Mouse (Mus musculus) NIH3T3 (cell line): ENCODE measurements at regions not wholly inside any gene's neighbourhood (a gene's known extent, or its start where the extent isn't known, plus 50 kb on each side); places are given as distances from the start of the nearest gene placed in this dataset.

Source experiments
- DNase-seq: peaks from one replicate; pipeline ENCODE4 v3.0.0-alpha.2; 2012; ENCODE audit warnings: low read depth

DNA sequence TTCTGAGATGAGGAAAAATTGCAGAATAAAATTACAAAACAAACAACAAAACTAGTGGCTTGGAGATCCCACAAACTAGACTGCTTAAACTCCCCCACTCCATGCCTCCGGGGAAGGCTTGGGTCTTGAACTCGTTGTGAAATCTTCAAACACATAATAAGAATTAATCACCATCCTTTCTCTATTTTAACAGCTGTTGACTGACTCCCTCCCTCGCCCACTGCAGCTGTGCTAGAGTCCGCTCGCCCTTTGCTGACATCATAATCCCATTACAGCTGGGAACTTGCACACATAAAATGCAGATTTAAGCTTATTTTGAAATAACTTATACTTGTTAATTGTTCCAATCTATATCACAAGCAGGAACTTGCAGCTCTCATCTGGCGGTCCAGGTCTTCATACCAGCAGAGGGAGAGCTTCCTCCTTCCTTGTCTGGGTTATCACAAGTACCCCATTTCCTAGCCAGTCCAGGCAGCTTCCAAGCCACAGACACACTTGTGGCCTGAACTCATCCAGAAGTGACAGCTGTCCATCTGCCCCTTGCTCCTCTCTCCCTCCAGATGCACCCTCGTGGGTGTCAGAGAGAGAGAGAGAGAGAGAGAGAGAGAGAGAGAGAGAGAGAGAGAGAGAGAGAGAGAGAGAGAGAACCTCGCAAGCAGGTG, 332.9 kb upstream of the Mki67 start:
- no peak for DNase-seq

DNA sequence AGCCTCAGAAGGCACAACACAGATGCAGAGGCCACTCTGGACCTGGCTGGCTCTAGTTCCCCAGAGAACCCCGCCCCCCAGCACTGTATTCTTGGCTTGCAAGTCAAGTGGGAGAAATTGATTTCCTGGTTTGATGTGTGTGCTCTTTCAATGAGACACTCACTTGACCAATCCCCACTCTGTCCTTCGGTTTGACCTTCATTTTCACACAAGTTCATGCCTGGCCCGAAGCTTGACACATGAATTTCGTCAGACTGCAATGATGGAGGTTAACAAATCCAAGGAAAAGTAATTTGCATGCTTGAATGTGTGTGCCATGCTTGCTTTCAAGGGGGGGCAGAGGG, 333.4 kb upstream of the Mki67 start:
- DNase-seq: no peak

DNA sequence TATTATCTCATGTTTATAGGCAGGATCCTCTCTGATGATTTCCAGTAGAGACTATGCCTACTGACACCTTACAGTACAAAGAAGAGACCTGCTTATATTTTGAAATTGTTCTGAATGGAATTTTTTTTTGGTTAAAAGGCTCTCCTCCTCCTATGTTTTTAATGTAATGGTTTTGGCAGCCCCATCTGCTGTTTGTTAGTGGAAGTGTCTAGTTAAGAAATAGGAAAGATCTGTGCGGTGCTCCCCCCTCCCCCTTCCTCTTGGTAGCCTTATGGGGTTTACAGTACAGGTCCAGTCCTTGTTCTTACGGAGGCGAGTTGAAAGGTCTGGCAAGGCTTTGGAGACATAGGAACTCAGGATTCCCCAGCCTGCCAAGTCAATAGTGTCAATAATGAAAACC, 334.0 kb upstream of the Mki67 start:
- DNase-seq: no peak

DNA sequence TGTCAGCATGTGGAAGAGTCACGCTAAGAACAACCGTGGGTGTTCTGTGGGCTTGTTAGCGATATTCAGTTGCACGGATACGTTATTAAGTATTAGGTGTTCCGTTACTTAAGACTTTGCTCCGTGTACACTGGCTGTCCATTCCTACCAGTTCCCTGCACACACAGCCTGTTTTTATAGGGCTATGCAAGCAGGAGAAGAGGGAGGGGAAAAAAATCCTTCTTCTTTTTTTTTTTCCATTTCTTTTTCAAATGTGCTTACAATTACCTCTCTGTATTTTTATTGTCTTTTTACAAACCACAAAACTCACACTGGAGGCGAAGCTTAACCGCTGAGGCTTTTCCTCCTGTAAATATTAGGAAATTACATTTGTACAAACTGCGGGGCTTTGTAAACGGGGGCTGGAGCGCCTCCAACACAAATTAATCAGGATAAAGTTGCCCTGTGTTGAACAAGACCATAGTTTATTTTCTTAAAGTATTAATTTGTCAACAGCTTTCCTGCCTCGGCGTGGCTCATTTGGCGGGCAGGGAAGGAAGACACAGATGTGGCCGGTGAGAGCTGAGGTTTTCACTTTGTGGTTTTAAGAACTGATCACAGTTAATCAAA, 340.8 kb upstream of the Mki67 start:
- DNase-seq: no peak

DNA sequence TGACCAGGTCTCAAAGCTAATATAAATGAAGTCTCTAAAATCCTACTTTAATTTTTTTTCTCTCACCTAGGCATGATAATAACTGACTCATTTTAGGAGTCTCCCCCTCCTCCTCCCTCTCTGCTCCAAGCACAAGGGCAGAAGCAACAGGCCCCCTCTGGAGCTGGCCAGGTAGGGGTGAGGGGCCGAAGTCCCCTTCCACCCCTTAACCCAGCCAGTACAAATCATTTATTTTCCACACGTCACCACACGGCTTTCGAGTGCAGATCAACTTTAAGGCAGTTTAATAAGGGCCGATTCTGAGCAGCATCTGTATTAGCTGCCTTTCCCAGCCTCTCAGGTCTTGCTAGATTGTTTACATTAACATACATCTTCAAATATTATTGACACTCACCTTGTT, 342.2 kb upstream of the Mki67 start:
- DNase-seq: no peak

DNA sequence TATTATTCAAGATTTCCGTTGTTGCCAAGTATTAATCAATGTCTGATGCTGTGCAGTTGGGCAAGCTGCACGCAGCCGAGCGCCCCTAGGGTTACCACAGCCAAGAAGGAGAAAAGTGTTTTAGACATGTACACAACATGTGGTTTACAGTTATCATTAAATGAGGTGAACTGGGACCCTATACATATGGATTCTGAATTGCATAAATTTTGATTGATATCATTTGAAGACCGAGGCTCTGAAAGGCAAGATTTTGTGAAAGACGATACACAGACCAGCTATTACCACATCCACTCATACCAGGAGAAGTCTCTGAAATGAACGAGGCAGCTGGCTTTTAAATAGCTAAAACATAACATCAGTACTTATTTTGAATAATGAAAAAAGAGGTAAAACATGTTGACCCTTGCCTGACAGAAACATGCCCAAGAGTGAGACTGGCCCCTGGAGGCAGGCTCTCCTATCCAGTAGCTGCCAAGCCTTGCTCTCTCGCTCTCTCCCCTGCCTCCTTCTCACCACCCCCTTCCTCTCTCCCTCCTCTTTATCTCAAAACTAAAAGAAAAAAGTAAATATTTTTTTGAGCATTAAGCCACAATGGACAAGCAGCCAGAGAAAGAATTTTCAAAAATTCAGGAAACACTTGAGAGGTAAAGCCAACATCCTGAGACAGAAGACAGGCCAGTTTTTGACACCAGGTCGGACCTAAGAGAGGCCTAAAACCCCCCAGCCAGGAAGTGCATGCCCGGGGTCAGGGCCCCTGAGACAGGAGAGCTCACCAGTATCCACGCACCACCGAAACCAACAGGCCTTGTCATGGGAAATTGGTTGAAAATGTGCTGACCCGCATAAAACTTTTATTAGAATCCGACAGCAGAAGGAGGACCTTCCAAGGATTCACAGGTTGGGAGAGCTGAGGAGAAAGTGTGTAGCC, 342.9 kb upstream of the Mki67 start:
- DNase-seq: no peak

DNA sequence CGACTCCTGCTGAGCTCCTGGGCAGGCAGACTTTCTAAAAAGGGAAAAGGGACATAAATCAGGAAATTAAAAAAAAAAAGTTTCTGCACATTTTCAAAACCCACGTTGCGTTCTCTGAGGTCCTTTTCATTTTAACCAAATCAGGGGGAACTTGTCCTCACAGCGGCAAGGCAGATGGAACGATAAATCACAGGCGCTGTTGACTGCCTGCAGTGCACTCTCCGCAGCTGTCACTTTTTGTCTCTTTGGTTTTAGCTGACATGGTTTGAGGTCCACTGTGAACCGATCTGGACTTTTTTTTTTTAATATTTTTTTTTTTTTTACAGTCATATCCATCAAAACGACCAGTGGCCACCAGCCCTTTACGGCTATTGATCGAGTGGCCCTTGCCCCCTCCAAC, 343.7 kb upstream of the Mki67 start:
- DNase-seq: no peak

DNA sequence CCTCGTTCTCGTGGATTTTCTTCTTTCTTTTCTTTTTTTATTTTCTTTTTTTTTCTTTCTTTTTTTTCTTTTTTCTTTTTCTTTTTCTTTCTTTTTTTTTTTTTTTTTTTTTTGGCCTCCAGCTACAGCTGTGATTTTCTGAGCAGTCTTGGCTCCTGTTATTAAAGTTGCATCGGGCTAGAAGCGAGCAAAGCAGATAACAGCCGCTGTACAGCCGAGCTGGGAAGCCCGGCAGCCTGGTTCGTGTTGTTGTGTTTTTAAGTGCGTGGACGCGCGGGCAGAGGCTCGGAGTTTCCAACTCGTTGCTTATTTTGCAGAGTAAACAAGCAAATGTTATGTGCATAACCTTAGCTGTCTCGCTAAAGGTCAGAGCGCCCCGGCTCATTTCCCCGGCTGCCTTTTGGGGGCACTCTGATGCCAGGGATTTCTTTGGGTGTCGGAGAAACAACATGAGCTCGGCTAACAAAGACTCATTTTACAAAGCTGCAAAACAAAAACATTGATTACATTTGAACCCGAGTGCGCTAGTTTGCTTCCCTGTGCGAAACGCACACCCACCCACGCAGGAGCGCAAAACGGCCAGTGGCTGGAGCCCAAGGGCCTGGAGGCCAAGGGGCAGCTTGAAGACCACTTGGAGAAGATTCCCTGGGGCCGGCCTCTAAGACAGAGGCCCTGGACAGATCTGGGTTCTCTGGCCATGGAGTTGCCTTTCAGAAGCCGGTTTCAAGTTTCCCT, 344.3 kb upstream of the Mki67 start:
- no peak for DNase-seq

DNA sequence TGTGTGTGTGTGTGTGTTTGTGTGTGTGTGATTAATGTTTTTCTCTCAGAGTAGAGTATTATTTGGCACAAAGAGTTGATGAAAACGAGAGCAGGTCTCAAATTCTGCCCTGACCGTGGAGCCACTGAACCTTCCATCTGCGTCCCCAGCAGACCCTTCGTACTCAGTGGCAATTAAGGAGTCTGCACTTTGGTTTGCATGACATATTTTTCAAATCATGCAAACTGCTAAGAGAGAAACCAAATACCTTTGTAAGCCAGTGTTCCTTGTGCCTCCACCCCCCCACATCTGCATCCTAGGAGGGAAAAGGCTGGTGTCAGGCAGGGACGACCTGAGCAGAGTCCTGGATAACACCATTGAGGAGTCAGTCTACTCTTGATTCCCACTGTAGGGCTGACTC, 346.5 kb upstream of the Mki67 start:
- DNase-seq: no peak

DNA sequence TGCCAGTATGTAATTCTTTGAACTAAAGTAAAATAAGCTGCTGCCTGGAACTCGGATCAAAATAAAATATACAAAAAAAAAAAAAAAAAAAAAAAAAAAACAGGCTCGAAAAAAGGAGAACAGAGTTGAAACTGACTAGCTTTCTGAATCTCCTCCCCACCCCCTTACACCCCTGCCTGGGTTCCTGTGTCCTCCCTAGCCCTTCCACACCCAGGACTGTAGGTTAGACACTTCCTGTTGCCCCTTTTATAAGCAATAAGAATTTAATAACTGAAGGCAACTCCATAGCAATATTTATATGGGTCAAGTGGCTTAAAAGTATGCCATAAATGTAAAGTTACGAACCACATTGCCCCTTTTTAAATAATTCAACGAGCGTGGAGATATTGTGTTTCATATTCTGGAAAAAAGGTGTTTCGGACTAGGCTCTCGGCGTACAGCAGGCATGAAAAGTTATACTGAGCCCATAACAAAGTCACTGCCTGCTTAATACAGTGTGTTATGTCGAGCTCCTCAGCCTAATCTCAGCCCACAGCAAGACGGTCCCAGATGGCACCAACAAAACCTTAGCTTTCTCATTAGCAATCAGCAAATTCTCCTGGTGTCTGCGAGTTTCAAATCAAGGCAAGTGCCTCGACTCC, 349.0 kb upstream of the Mki67 start:
- DNase-seq: no peak

DNA sequence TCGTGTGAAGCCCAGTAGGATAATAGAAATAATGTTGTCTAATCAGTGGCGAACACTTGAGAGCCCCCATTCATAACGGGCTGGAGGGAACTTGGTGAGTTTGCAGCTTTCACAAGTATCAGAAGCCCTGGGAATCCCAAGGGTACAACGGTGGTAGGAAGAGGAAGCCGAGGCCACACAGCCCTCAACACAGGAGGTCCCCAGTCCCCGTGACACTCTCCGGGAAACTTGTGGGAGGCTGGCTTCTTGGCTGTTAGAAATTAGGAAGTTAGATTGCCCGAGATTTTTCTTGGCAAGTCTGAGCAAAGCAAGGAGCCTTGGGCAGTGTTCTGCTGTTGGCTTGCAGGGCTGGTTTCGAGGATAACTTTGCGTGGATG, 349.5 kb upstream of the Mki67 start:
- no peak for DNase-seq

DNA sequence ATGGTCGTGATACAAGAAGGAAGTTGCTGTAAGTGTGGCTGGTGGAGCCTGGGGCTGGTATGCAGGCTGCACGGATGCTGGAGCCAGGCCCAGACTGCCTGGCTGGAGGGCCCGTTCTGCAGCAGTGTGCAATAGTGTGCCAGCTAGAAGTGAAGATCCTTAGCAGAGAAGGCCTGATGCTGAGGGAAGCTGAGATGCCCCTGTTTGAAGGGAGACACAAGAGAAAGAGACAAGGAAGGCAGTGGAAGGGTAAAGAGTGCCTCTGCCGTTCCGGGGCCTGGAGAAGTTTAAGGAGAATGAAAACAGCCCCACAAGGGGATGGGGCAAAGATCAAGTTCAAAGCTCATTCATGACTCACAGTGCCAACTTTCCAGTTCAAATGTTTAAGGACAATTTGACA, 354.7 kb upstream of the Mki67 start:
- DNase-seq: no peak

DNA sequence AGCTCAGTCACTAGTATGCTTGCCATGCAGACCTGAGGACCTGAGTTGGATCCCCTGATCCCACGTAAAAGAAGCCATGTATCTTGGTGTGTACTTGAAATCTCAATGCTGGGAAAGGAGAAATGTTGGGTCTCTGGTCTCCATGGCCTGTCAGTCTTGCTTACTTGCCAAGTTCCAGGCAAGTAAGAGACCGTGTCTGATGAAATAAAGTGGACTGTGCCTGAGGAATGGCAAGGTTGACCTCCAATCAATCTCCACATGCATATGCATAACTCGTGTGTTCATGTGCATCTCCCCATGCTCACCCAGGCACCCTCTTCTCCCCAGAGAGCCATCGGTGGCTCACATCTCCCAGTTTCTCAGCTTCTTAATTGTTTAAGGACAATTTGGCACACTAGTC, 355.2 kb upstream of the Mki67 start:
- DNase-seq: no peak

DNA sequence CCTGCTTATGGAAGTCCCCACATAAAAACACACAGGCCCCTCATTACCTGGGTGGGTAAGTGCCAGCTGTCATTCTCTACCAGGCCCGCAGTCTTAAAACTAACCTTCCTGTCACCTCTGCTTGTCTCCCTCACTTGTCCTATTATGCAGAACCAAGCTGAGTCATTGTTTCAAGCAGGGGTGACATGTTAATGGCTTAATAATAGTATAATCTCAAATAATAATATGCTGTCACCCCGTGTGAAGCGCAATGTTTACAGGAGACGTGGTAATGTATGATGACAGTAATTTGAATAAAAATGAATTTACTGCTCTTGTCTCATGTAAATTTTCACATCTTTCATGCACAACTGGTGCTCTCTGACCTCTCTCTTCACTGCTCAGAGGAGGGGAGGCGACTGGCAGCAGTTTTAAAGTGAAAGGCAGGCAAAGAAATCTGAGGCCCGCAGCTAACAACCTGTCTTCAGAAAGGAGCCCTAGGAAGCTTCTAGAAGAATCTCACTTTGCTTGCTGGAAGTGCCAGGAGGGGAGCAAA, 357.2 kb upstream of the Mki67 start:
- DNase-seq: no peak

DNA sequence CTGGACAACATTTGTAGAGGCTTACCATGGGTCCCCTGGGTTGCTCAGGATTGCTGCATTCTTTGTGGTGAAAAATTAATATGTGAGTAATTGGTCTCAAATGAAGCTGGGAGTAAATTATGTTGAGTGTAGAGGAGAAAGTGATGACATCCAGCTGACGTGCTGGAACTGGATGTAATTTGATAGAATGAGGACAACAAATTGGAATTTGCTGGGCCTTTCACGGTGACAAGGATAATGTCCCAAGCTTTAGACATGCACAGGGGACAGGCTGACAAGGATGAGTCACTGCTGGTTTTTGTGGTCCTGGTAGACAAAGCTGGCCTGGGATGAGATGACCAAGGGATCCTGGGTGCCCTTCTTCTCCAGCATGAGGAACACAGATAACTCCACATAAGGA, 357.9 kb upstream of the Mki67 start:
- no peak for DNase-seq

DNA sequence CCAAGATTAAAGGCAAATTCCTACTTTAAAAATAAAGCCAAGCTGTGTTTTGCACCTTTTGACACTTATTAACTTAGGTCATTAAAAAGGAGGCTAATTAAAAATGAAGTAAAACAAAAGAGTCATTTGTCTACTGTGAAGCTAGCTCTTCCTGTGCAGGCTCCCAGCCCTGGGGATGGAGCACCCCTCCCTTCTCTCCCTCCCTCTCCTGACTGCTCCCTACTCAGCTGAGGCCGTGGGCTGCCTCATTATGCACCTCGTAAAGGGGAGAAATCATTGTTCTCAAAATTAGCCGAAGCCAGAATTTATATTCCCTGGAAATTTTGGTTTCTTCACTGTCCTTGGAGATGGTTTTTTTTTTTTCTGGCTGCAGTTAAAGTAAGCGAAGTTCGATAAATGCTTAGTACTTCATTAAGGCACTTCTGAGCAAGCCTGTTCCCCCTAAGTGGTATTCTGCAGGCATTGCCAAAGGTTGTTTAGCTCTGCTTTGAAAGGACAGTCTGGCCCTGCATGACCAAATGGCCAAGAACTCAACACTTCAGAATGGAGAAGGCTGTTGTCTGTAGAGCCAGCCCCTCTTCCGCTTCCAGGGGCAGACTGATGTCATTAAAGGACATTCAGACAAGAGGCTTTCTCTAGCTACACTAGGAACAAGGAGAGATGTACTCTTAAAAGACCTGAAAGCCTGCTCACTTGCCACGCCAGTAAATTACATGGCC, 365.5 kb upstream of the Mki67 start:
- DNase-seq: no peak

DNA sequence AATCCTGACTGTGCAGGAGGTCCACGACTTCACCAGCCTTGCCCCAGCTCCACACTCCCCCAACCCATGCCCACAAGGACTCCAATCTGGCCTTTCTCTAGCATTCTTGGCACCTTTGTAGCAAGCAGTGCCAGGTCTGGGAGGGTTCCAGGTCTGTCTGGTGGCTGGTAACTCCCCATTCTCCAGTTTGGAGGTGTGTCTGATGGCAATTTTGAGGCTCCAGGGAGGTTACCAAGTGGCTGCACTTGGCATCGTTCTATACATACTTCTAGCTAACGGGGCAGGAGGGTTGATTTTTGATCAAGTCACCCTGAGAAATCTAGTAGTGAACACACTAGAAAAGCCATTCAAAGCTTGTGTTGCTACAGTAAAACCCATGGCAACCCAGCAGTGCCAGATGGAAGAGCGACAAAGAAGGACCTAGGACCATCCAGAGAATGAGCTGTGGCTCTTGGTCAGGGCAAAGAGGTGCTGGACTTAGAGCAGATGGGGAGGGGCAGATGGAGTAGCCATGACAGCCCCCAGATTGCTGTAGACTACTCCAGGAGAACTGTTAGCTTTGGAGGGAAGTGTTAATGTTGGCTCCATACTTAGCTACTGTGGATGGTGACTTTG, 366.2 kb upstream of the Mki67 start:
- DNase-seq: no peak

DNA sequence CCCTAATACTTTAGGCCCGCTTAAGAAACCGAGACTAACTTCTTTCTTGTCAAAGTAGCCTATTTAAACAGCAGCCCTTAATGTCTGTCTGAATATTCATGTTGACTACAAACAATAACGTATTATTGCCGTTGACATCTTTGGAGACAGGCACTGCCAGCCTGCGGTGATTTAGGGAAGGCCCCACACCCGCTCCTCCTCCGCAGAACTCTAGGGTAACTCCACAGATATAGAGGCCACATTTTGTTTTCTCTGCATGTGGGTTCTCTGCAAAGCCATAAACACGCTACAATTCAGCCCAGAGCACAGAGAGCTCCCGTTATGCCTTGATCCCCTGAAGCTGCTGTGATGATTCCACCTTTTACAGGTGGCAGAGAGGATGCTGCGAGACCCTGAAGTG, 366.8 kb upstream of the Mki67 start:
- DNase-seq: no peak

DNA sequence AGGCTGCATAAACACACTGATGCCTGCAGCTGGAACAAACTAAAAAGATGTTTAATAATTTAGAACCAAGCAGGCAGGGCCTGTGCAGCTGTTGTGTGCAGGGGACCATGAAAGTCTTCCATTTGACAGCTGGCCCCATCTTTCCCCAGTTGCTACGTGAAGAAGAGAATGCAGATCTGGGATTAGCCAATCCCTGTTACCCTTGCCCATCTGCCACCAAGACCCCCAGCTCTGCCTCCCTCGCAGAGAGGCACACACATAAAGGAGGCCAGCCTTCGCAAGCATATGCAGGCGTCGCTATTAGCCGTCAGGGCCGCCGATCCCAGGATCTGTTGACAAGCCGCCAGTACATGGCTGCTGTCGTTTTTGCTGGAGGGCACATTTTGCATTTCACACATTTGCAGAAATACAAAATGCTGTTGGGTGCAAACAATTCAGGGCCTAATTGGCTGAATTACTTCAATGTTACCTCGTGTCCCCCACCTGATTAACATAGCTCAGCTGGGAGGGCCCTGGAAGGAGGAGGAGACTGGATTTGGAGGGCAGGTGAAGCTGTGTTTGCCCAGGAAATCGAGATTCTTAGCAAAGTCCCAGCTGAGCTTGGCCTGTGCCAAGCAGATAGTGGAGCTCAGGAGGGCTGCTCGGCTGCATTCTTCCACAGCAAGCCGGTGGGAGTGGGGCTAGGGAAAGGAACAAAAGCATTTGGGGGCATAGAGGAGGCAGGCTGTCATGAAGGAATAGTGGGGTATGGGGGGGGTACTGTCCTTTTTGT, 367.6 kb upstream of the Mki67 start:
- no peak for DNase-seq

DNA sequence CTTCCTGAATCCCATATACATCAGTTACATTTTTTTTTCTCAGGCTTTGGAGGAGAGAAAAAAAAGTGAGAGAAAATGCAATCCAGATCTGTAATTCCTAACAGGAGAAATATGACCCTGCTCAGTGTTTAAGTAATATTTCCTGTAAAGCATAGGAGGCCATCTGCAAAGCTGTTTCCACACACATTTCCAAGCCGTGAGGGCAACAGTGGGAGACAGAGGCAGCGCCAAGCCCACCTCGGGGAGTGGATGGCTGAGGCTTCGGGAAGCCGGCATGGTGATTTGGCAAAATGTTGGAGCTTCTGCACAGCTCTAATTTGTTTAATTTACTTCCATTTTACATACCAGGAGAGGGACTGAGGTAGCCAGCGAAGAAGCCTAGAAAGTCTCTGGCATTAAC, 372.6 kb upstream of the Mki67 start:
- DNase-seq: no peak
